Mouse (Mus musculus): ENCODE results near the gene Olfr1261. TPM values are rescaled to one million over a fixed set of nuclear protein-coding genes. Genes with fewer than 3 reads are reported as not detected.

Olfr1261 gene
- not detected in 2 replicates for polyA plus RNA-seq (2015; fragmentation: Nextera tagmentation; extraction: Ambion mirVana)

GRCm38 (mm10) chr2:89990921-89991320 lies at the start of gene Olfr1261:
TSS of gene Olfr1261 (plus strand) at chr2:89991221.
- no peak within 1 kb of the TSS for H3K4me3 ChIP-seq (ENCODE audit: low read depth, low read length)
- no peaks in the 10 kb centered on the region for H3K36me3 ChIP-seq (ENCODE audit: insufficient read depth, low read length)
- H3K9me3 ChIP-seq (ENCODE audit: low read length), result no peaks in the 10 kb centered on the region
- ATAC-seq, result no peak
- no peak for DNase-seq (ENCODE audit: low spot score)
- H3K4me2 ChIP-seq (replicated peaks; ENCODE audit: low read depth, low read length), result no peak within 1 kb of the TSS
- no peaks in the 10 kb centered on the region for H3K4me1 ChIP-seq (ENCODE audit: insufficient read depth, low read depth, low read length)
- no peak for TF ChIP-seq CTCF (IDR thresholded peaks at IDR 0.05)
- TF ChIP-seq EP300 (IDR thresholded peaks at IDR 0.05), result no peak
- H3K27me3 ChIP-seq (replicated peaks; ENCODE audit: insufficient read depth, low read length), result no peaks in the 10 kb centered on the region
- no peak within 1 kb of the TSS for H3K27ac ChIP-seq (ENCODE audit: low read length)
- H3K9ac ChIP-seq (replicated peaks; ENCODE audit: low read depth), result no peak within 1 kb of the TSS

GRCm38 (mm10) chr2:89948564-89948963 lies 42.5 kb upstream of the Olfr1261 start, which contains the start of gene Olfr1259:
TSS of gene Olfr1259 (minus strand) at chr2:89948664.
- no peaks in the 10 kb centered on the region for H3K4me1 ChIP-seq (ENCODE audit: insufficient read depth, low read depth, low read length)
- WGBS, result 75% methylated on average over 5 of the region's 5 CpGs
- ATAC-seq (no peak), DNase-seq (ENCODE audit: low spot score) (no peak)
- no peaks in the 10 kb centered on the region for H3K27me3 ChIP-seq (replicated peaks; ENCODE audit: insufficient read depth, low read length)
- H3K9ac ChIP-seq (replicated peaks; ENCODE audit: low read depth), result no peak within 1 kb of the TSS
- no peak within 1 kb of the TSS for H3K4me3 ChIP-seq (ENCODE audit: low read depth, low read length)
- H3K27ac ChIP-seq (ENCODE audit: low read length), result no peak within 1 kb of the TSS
- H3K4me2 ChIP-seq (replicated peaks; ENCODE audit: low read depth, low read length), result no peak within 1 kb of the TSS
- H3K36me3 ChIP-seq (ENCODE audit: insufficient read depth, low read length), result no peaks in the 10 kb centered on the region
- no peak for TF ChIP-seq CTCF (IDR thresholded peaks at IDR 0.05)
- no peak for TF ChIP-seq EP300 (IDR thresholded peaks at IDR 0.05)
- H3K9me3 ChIP-seq (ENCODE audit: low read length), result no peaks in the 10 kb centered on the region

GRCm38 (mm10) chr2:89974184-89974583 lies 16.8 kb upstream of the Olfr1261 start, which contains the start of gene Olfr1260:
TSS of gene Olfr1260 (plus strand) at chr2:89974340.
- Histone ChIP-seq H3K4me1 (ENCODE audit: insufficient read depth, low read depth, low read length) (no peaks in the 10 kb centered on the region), H3K9ac (replicated peaks; ENCODE audit: low read depth) (no peak within 1 kb of the TSS), H3K36me3 (ENCODE audit: insufficient read depth, low read length) (no peaks in the 10 kb centered on the region), H3K27me3 (replicated peaks; ENCODE audit: insufficient read depth, low read length) (no peaks in the 10 kb centered on the region), H3K27ac (ENCODE audit: low read length) (no peak within 1 kb of the TSS), H3K4me2 (replicated peaks; ENCODE audit: low read depth, low read length) (no peak within 1 kb of the TSS), H3K4me3 (ENCODE audit: low read depth, low read length) (no peak within 1 kb of the TSS), H3K9me3 (ENCODE audit: low read length) (no peaks in the 10 kb centered on the region)
- DNase-seq (ENCODE audit: low spot score), result no peak
- TF ChIP-seq CTCF (IDR thresholded peaks at IDR 0.05) (no peak), EP300 (IDR thresholded peaks at IDR 0.05) (no peak)
- no peak for ATAC-seq
- WGBS, result 45% methylated on average over 2 of the region's 2 CpGs

- H3K27me3 ChIP-seq (replicated peaks; ENCODE audit: insufficient read depth, low read length), result no peaks in the 10 kb centered on the region
- ATAC-seq, result no peak
- 73% methylated on average over 2 of the region's 2 CpGs for WGBS
These were observed 13.3 kb upstream of the Olfr1261 start for GRCm38 (mm10) chr2:89977709-89978108.

GRCm38 (mm10) chr2:89999845-90000244 lies 8.8 kb downstream of the Olfr1261 start, which contains the start of gene Olfr1262:
TSS of gene Olfr1262 (plus strand) at chr2:90000145.
- Histone ChIP-seq H3K9ac (replicated peaks; ENCODE audit: low read depth) (no peak within 1 kb of the TSS), H3K27ac (ENCODE audit: low read length) (no peak within 1 kb of the TSS), H3K4me2 (replicated peaks; ENCODE audit: low read depth, low read length) (no peak within 1 kb of the TSS), H3K36me3 (ENCODE audit: insufficient read depth, low read length) (no peaks in the 10 kb centered on the region), H3K9me3 (ENCODE audit: low read length) (no peaks in the 10 kb centered on the region), H3K4me1 (ENCODE audit: insufficient read depth, low read depth, low read length) (no peaks in the 10 kb centered on the region), H3K27me3 (replicated peaks; ENCODE audit: insufficient read depth, low read length) (no peaks in the 10 kb centered on the region), H3K4me3 (ENCODE audit: low read depth, low read length) (no peak within 1 kb of the TSS)
- DNase-seq (ENCODE audit: low spot score) (no peak), ATAC-seq (no peak)
- TF ChIP-seq CTCF (IDR thresholded peaks at IDR 0.05) (no peak), EP300 (IDR thresholded peaks at IDR 0.05) (no peak)

More at GRCm38 (mm10) chr2:89977709-89978108, 13.3 kb upstream of the Olfr1261 start:
- H3K4me2 ChIP-seq (replicated peaks; ENCODE audit: low read depth, low read length), result no peak overlapping the region
- no peaks in the 10 kb centered on the region for H3K4me1 ChIP-seq (ENCODE audit: insufficient read depth, low read depth, low read length)
- TF ChIP-seq EP300 (IDR thresholded peaks at IDR 0.05) (no peak), CTCF (IDR thresholded peaks at IDR 0.05) (no peak)
- no peak overlapping the region for H3K9ac ChIP-seq (replicated peaks; ENCODE audit: low read depth)
- H3K36me3 ChIP-seq (ENCODE audit: insufficient read depth, low read length), result no peaks in the 10 kb centered on the region
- H3K4me3 ChIP-seq (ENCODE audit: low read depth, low read length), result no peak overlapping the region
- DNase-seq (ENCODE audit: low spot score), result no peak
- H3K27ac ChIP-seq (ENCODE audit: low read length), result no peak overlapping the region
- H3K9me3 ChIP-seq (ENCODE audit: low read length), result no peaks in the 10 kb centered on the region

- H3K4me2 ChIP-seq (replicated peaks; ENCODE audit: low read depth, low read length), result no peak within 1 kb of the TSS
- H3K9me3 ChIP-seq (ENCODE audit: low read length), result no peaks in the 10 kb centered on the region
- ATAC-seq, result no peak
- no peaks in the 10 kb centered on the region for H3K36me3 ChIP-seq (ENCODE audit: insufficient read depth, low read length)
- no peak within 1 kb of the TSS for H3K27ac ChIP-seq (ENCODE audit: low read length)
- H3K9ac ChIP-seq (replicated peaks; ENCODE audit: low read depth), result no peak within 1 kb of the TSS
- WGBS, result 65% methylated on average over 2 of the region's 2 CpGs
- no peaks in the 10 kb centered on the region for H3K27me3 ChIP-seq (replicated peaks; ENCODE audit: insufficient read depth, low read length)
- H3K4me3 ChIP-seq (ENCODE audit: low read depth, low read length), result no peak within 1 kb of the TSS
- DNase-seq (ENCODE audit: low spot score), result no peak
- TF ChIP-seq EP300 (IDR thresholded peaks at IDR 0.05) (no peak), CTCF (IDR thresholded peaks at IDR 0.05) (no peak)
- H3K4me1 ChIP-seq (ENCODE audit: insufficient read depth, low read depth, low read length), result no peaks in the 10 kb centered on the region
These were observed 20.8 kb downstream of the Olfr1261 start, which contains the start of gene Olfr1263 for GRCm38 (mm10) chr2:90011831-90012230. TSS of gene Olfr1263 (plus strand) at chr2:90012131.

GRCm38 (mm10) chr2:90025477-90025876 lies 34.5 kb downstream of the Olfr1261 start, which contains the start of gene Olfr1264:
TSS of gene Olfr1264 (minus strand) at chr2:90025577.
- TF ChIP-seq EP300 (IDR thresholded peaks at IDR 0.05) (no peak), CTCF (IDR thresholded peaks at IDR 0.05) (no peak)
- Histone ChIP-seq H3K9ac (replicated peaks; ENCODE audit: low read depth) (no peak within 1 kb of the TSS), H3K36me3 (ENCODE audit: insufficient read depth, low read length) (no peaks in the 10 kb centered on the region), H3K9me3 (ENCODE audit: low read length) (no peaks in the 10 kb centered on the region), H3K4me3 (ENCODE audit: low read depth, low read length) (no peak within 1 kb of the TSS), H3K27me3 (replicated peaks; ENCODE audit: insufficient read depth, low read length) (no peaks in the 10 kb centered on the region), H3K27ac (ENCODE audit: low read length) (no peak within 1 kb of the TSS), H3K4me2 (replicated peaks; ENCODE audit: low read depth, low read length) (no peak within 1 kb of the TSS), H3K4me1 (ENCODE audit: insufficient read depth, low read depth, low read length) (no peaks in the 10 kb centered on the region)
- WGBS, result 77% methylated on average over 2 of the region's 2 CpGs
- no peak for DNase-seq (ENCODE audit: low spot score)
- ATAC-seq, result no peak
